Mouse (Mus musculus) myocyte (in vitro differentiated cells): ENCODE data around the gene Zfp384. TPM values are rescaled to one million over a fixed set of nuclear protein-coding genes. Genes with fewer than 3 reads are reported as not detected.

Experiments used
- H3K27me3 ChIP-seq: one replicate; pipeline ENCODE4 v1.6.1; 2011; ENCODE audit not compliant: control insufficient read depth, insufficient read depth, insufficient read length
- H3K36me3 ChIP-seq: one replicate; pipeline ENCODE4 v1.6.1; 2011; ENCODE audit not compliant: control insufficient read depth, insufficient read depth
- H3K4me2 ChIP-seq: one replicate; pipeline ENCODE4 v1.6.1; 2011; ENCODE audit warnings: low read depth, control low read depth
- H3K4me3 ChIP-seq: one replicate; pipeline ENCODE4 v1.5.1; 2011; ENCODE audit warnings: mild to moderate bottlenecking, control low read depth, moderate library complexity
- H3K79me2 ChIP-seq: one replicate; pipeline ENCODE4 v1.6.1; 2011; ENCODE audit not compliant: control insufficient read depth, insufficient read depth
- H3ac ChIP-seq: one replicate; pipeline ENCODE4 v1.6.1; 2011; ENCODE audit not compliant: control insufficient read depth, insufficient read length
- CEBPB ChIP-seq: IDR thresholded peaks from 2 replicates; pipeline ENCODE4 v1.6.1; 2011; ENCODE audit warnings: mild to moderate bottlenecking, moderate library complexity; ENCODE audit not compliant: poor library complexity, insufficient read depth, severe bottlenecking
- E2F4 ChIP-seq: IDR thresholded peaks from one replicate; pipeline ENCODE4 v1.6.1; 2011; ENCODE audit warnings: mild to moderate bottlenecking, control low read depth, moderate library complexity; ENCODE audit not compliant: insufficient read depth
- MAX ChIP-seq: IDR thresholded peaks from one replicate; pipeline ENCODE4 v1.6.1; 2011; ENCODE audit warnings: low read depth, mild to moderate bottlenecking, control low read depth
- MYOD1 ChIP-seq, 3 experiments: IDR thresholded peaks; one replicate each; pipeline ENCODE4 v1.6.1; 2011; ENCODE audit warnings: control low read depth in 2 of 3, low read depth in 2 of 3, mild to moderate bottlenecking in 2 of 3, moderate library complexity in 1 of 3; ENCODE audit not compliant: insufficient read length in 2 of 3, control insufficient read depth in 1 of 3
- MYOG ChIP-seq, 3 experiments: IDR thresholded peaks; one replicate each; pipeline ENCODE4 v1.6.1; 2011; ENCODE audit warnings: control low read depth in 2 of 3, low read depth in 2 of 3, mild to moderate bottlenecking in 2 of 3; ENCODE audit not compliant: insufficient read length in 2 of 3, control insufficient read depth in 1 of 3, insufficient read depth in 1 of 3
- POLR2A ChIP-seq: IDR thresholded peaks from one replicate; pipeline ENCODE4 v1.6.1; 2011; ENCODE audit warnings: low read depth, mild to moderate bottlenecking, control low read depth, moderate library complexity; ENCODE audit not compliant: insufficient read length
- POLR2AphosphoS2 ChIP-seq: IDR thresholded peaks from one replicate; pipeline ENCODE4 v1.6.1; 2011; ENCODE audit warnings: low read depth, control low read depth; ENCODE audit not compliant: insufficient read length
- REST ChIP-seq: IDR thresholded peaks from one replicate; pipeline ENCODE4 v1.6.1; 2011; ENCODE audit warnings: mild to moderate bottlenecking, control low read depth, moderate library complexity; ENCODE audit not compliant: insufficient read depth, insufficient read length
- SRF ChIP-seq: IDR thresholded peaks from one replicate; pipeline ENCODE4 v1.6.1; 2011; ENCODE audit warnings: low read depth; ENCODE audit not compliant: control insufficient read depth, insufficient read length
- TCF12 ChIP-seq: IDR thresholded peaks from one replicate; pipeline ENCODE4 v1.6.1; 2011; ENCODE audit warnings: mild to moderate bottlenecking, control low read depth; ENCODE audit not compliant: poor library complexity, insufficient read depth, severe bottlenecking
- TCF3 ChIP-seq: IDR thresholded peaks from one replicate; pipeline ENCODE4 v1.6.1; 2011; ENCODE audit warnings: low read depth, control low read depth; ENCODE audit not compliant: insufficient read length
- USF1 ChIP-seq: IDR thresholded peaks from one replicate; pipeline ENCODE4 v1.6.1; 2011; ENCODE audit warnings: low read depth, mild to moderate bottlenecking, control low read depth, moderate library complexity
- polyA plus RNA-seq: library from polyadenylated mRNA; unstranded; fragments of >200 nt; fragmentation: generic; extraction: Trizol; gene quantifications from one replicate; pipeline ENCODE4 v1.2.1, GENCODE M21; 2012; ENCODE audit warnings: missing spikeins

Gene Zfp384
- polyA plus RNA-seq, 1 experiment: 20.8 TPM

DNA sequence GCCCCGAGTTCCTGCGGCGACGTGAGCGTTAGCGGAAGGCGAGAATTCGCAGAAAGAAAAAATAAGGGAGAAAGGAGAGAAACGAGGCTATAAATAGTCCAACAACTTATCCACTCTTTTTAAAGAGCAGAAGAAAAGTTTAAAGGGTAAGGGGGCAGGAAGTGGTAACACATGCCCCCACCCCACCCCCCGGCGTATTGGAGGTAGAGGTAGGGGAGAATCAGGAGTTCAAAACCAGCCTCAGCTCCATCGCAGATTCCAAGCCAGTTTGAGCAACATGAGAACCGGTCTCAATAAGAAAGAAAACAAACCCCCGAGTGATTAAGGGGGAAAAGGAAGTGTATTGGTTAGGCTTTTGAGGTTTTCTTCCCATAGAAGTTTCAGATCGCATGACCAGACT is 43.2 kb upstream of the Zfp384 start:
- peak overlapping the region; percentile 32 for H3ac ChIP-seq
- peaks cover 18% of the 10 kb centered on the region for H3K79me2 ChIP-seq
- peak overlapping the region; percentile 75 for H3K4me3 ChIP-seq
- H3K4me2 ChIP-seq: peak overlapping the region; percentile 75
- peaks cover 4% of the 10 kb centered on the region for H3K36me3 ChIP-seq
- TF ChIP-seq MYOG (IDR thresholded peaks at IDR 0.05; ENCODE audit: control insufficient read depth in 1 of 3, insufficient read depth in 1 of 3, insufficient read length in 2 of 3, low read depth in 2 of 3): no peak
- no peak for TF ChIP-seq TCF12
- TF ChIP-seq MYOD1 (IDR thresholded peaks at IDR 0.05; ENCODE audit: control insufficient read depth in 1 of 3, insufficient read length in 2 of 3, low read depth in 2 of 3): no peak
- TF ChIP-seq MAX: no peak
- TF ChIP-seq REST: no peak
- TF ChIP-seq USF1: no peak
- no peak for TF ChIP-seq SRF
- TF ChIP-seq POLR2AphosphoS2: no peak
- no peak for TF ChIP-seq TCF3
- no peak for TF ChIP-seq E2F4
- no peaks in the 10 kb centered on the region for H3K27me3 ChIP-seq

DNA sequence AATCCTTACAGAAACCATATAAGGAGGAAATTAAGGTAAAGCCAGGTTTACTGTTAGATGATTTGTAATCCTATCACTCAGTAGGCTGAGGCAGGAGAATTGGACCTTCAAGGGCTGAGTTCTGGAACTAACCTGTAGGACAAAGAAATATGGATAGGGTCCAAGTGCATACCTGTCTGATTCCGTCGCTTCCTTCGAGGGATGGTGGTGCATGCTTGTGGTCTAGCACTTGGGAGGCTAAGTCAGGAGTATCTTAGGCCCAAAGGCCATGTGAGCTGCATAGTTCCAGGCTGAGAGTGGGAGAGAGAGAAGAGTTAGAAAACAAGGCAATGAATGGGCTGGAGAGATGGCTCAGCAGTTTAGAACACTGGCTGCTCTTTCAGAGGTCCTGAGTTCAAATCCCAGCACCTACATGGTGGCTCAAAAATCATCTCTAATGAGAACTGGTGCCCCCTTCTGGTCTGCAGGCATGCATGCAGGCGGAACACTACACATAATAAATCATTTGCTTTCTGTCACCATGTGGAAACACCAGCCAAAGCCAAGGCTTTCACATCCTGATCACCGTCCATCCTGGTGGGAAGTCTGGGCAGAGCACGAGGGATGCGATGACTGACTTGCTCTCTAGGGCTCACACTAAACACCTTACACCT is 42.4 kb upstream of the Zfp384 start:
- Histone ChIP-seq H3K4me2 (peak overlapping the region; percentile 75), H3K79me2 (peaks cover 18% of the 10 kb centered on the region), H3K27me3 (no peaks in the 10 kb centered on the region), H3K36me3 (peaks cover 1% of the 10 kb centered on the region), H3ac (no peak overlapping the region), H3K4me3 (peak overlapping the region; percentile 75)
- peak; percentile 8 for TF ChIP-seq POLR2A
- no peak for TF ChIP-seq MYOD1 (IDR thresholded peaks at IDR 0.05; ENCODE audit: control insufficient read depth in 1 of 3, insufficient read length in 2 of 3, low read depth in 2 of 3)
- no peak for TF ChIP-seq CEBPB
- no peak for TF ChIP-seq USF1
- no peak for TF ChIP-seq TCF3
- TF ChIP-seq SRF: no peak
- no peak for TF ChIP-seq MYOG (IDR thresholded peaks at IDR 0.05; ENCODE audit: control insufficient read depth in 1 of 3, insufficient read depth in 1 of 3, insufficient read length in 2 of 3, low read depth in 2 of 3)
- no peak for TF ChIP-seq REST
- no peak for TF ChIP-seq MAX
- TF ChIP-seq POLR2AphosphoS2: peak; percentile 48
- TF ChIP-seq TCF12: no peak
- TF ChIP-seq E2F4: no peak

DNA sequence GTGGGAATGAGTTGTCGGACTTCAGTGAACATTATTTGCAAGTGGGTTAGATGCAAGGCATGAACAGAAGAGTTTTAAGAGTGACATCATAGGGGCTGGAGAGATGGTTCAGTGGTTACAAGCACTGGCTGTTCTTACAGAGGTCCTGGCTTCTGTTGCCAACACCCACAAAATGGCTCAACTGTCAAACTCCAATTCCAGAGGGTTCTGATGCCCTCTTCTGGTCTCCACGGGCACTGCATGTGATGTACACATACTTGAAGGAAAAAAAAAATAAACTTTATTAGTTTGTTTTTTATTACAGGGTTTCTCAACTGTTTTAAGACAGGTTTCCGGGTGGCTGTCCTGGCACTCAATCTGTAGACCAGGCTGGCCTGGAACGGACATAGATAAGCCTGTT is 41.2 kb upstream of the Zfp384 start:
- Histone ChIP-seq H3K27me3 (no peaks in the 10 kb centered on the region), H3K79me2 (peaks cover 18% of the 10 kb centered on the region)
- TF ChIP-seq MYOG (IDR thresholded peaks at IDR 0.05; ENCODE audit: control insufficient read depth in 1 of 3, insufficient read depth in 1 of 3, insufficient read length in 2 of 3, low read depth in 2 of 3): no peak
- TF ChIP-seq TCF12: no peak
- no peak for TF ChIP-seq SRF
- no peak for TF ChIP-seq REST
- no peak for TF ChIP-seq MAX
- TF ChIP-seq CEBPB: no peak
- TF ChIP-seq MYOD1 (IDR thresholded peaks at IDR 0.05; ENCODE audit: control insufficient read depth in 1 of 3, insufficient read length in 2 of 3, low read depth in 2 of 3): no peak
- TF ChIP-seq POLR2AphosphoS2: no peak
- TF ChIP-seq TCF3: no peak
- no peak for TF ChIP-seq POLR2A
- TF ChIP-seq USF1: no peak
- no peak for TF ChIP-seq E2F4

DNA sequence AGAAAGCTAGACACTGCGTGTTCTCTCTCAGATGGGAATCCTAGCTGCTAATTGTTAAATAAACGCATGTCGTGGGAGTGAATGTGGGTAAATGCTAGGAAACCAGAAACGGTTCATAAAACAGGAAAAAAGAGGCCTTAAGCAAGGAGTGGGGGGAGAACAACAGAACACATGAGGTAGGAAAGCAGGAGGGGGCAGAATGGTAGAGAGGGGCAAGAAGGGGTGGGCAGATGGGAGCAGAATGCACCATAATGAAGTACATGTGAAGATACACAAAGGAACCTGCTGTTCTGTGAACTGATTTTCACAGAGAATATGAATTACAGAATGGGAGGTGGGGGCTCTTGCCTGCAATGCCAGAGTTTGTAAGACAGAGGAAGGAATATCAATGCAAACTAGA is 16.7 kb upstream of the Zfp384 start:
- no peak overlapping the region for H3K4me3 ChIP-seq
- peaks cover 12% of the 10 kb centered on the region for H3K27me3 ChIP-seq
- TF ChIP-seq MAX (no peak), CEBPB (no peak), USF1 (no peak), REST (no peak), TCF12 (no peak), MYOD1 (IDR thresholded peaks at IDR 0.05; ENCODE audit: control insufficient read depth in 1 of 3, insufficient read length in 2 of 3, low read depth in 2 of 3) (no peak), POLR2A (no peak), POLR2AphosphoS2 (no peak), MYOG (IDR thresholded peaks at IDR 0.05; ENCODE audit: control insufficient read depth in 1 of 3, insufficient read depth in 1 of 3, insufficient read length in 2 of 3, low read depth in 2 of 3) (no peak), SRF (no peak), TCF3 (no peak)
- H3ac ChIP-seq: no peak overlapping the region
- H3K79me2 ChIP-seq: no peaks in the 10 kb centered on the region
- H3K36me3 ChIP-seq: no peaks in the 10 kb centered on the region
- no peak overlapping the region for H3K4me2 ChIP-seq

More for the DNA sequence above, 41.2 kb upstream of the Zfp384 start:
- Histone ChIP-seq H3K36me3 (no peaks in the 10 kb centered on the region), H3ac (no peak overlapping the region), H3K4me3 (no peak overlapping the region), H3K4me2 (no peak overlapping the region)

DNA sequence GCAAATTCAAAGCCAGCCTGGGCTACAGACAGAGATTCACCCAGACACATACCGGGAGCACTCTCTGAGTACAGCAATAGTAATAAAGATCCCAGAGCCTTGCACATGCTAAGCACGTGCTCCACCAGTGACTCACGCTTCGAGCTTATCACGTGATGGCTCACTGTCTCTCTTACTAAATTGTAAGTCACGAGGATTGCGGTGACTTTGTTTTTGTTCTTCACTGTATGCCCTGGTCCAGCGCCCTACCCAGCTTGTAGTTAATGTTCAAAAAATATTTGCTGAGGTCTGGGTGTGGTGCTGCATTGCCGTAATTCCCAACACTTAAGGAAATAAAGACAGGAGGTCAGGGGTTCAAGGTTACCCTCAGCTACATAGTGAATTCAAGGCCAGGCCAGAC is 15.6 kb upstream of the Zfp384 start:
- no peaks in the 10 kb centered on the region for H3K79me2 ChIP-seq
- H3K4me3 ChIP-seq: no peak overlapping the region
- H3ac ChIP-seq: no peak overlapping the region
- no peaks in the 10 kb centered on the region for H3K36me3 ChIP-seq
- H3K4me2 ChIP-seq: no peak overlapping the region
- peaks cover 9% of the 10 kb centered on the region for H3K27me3 ChIP-seq
- TF ChIP-seq POLR2A (no peak), MAX (peak; percentile 81), USF1 (peak; percentile 95)
